Mouse (Mus musculus): ENCODE data around the gene Cstad. TPM values are rescaled to one million over a fixed set of nuclear protein-coding genes. Genes with fewer than 3 reads are reported as not detected.
A peak's percentile ranks its signal among the peaks of the same experiment; 100 is the strongest.

Gene Cstad
- total and polyA plus RNA-seq, 2 experiments: 0.46 TPM; not detected in 1

- 43% methylated on average over 3 of the region's 3 CpGs for WGBS
- no peaks in the 10 kb centered on the region for H3K36me3 ChIP-seq (ENCODE audit: control insufficient read depth, insufficient read depth, low read length)
- no peak for TF ChIP-seq POLR2A (IDR thresholded peaks at IDR 0.05; ENCODE audit: extremely low read depth, insufficient read depth, low read length)
- no peak for TF ChIP-seq CTCF (IDR thresholded peaks at IDR 0.05; ENCODE audit: low read depth, low read length)
- no peaks in the 10 kb centered on the region for H3K79me2 ChIP-seq (ENCODE audit: control insufficient read depth, insufficient read depth, low read length)
- no peak overlapping the region for H3K27ac ChIP-seq (replicated peaks; ENCODE audit: insufficient read depth, low read depth, low read length)
- H3K27me3 ChIP-seq (ENCODE audit: control insufficient read depth, insufficient read depth, low read length): no peaks in the 10 kb centered on the region
- no peak overlapping the region for H3K9ac ChIP-seq (ENCODE audit: low read depth, low read length)
- DNase-seq (ENCODE audit: extremely low read depth, low read depth, low spot score): no peak
- H3K4me3 ChIP-seq (ENCODE audit: insufficient read depth, low read depth, low read length): no peak overlapping the region
- H3K4me1 ChIP-seq (ENCODE audit: control insufficient read depth, insufficient read depth, low read length): peaks cover 6% of the 10 kb centered on the region; the same call in 1 of the 2 replicates
Measured at GRCm38 (mm10) chr2:30599621-30600020, 4.8 kb downstream of the Cstad start.

GRCm38 (mm10) chr2:30600291-30600690 lies 5.5 kb downstream of the Cstad start:
- Histone ChIP-seq H3K27ac (replicated peaks; ENCODE audit: insufficient read depth, low read depth, low read length) (no peak overlapping the region), H3K4me1 (ENCODE audit: control insufficient read depth, insufficient read depth, low read length) (peaks cover 8% of the 10 kb centered on the region; the same call in 1 of the 2 replicates), H3K36me3 (ENCODE audit: control insufficient read depth, insufficient read depth, low read length) (no peaks in the 10 kb centered on the region), H3K79me2 (ENCODE audit: control insufficient read depth, insufficient read depth, low read length) (no peaks in the 10 kb centered on the region), H3K9ac (ENCODE audit: low read depth, low read length) (peak overlapping the region; percentile 43), H3K27me3 (ENCODE audit: control insufficient read depth, insufficient read depth, low read length) (no peaks in the 10 kb centered on the region), H3K4me3 (ENCODE audit: insufficient read depth, low read depth, low read length) (no peak overlapping the region)
- TF ChIP-seq CTCF (IDR thresholded peaks at IDR 0.05; ENCODE audit: low read depth, low read length) (no peak), POLR2A (IDR thresholded peaks at IDR 0.05; ENCODE audit: extremely low read depth, insufficient read depth, low read length) (no peak)
- WGBS: 5% methylated on average over 9 of the region's 9 CpGs
- peak; percentile 21 for DNase-seq (ENCODE audit: extremely low read depth, low read depth, low spot score)

- H3K36me3 ChIP-seq (ENCODE audit: control insufficient read depth, insufficient read depth, low read length): no peaks in the 10 kb centered on the region
- H3K79me2 ChIP-seq (ENCODE audit: control insufficient read depth, insufficient read depth, low read length): no peaks in the 10 kb centered on the region
- H3K4me3 ChIP-seq (ENCODE audit: insufficient read depth, low read depth, low read length): no peak overlapping the region
- no peak for DNase-seq (ENCODE audit: extremely low read depth, low read depth, low spot score)
- H3K27ac ChIP-seq (replicated peaks; ENCODE audit: insufficient read depth, low read depth, low read length): peak overlapping the region; percentile 52
- H3K9ac ChIP-seq (ENCODE audit: low read depth, low read length): no peak overlapping the region
- peaks cover 8% of the 10 kb centered on the region; the same call in 1 of the 2 replicates for H3K4me1 ChIP-seq (ENCODE audit: control insufficient read depth, insufficient read depth, low read length)
- TF ChIP-seq POLR2A (IDR thresholded peaks at IDR 0.05; ENCODE audit: extremely low read depth, insufficient read depth, low read length) (no peak), CTCF (IDR thresholded peaks at IDR 0.05; ENCODE audit: low read depth, low read length) (no peak)
- WGBS: 32% methylated on average over 20 of the region's 20 CpGs
- no peaks in the 10 kb centered on the region for H3K27me3 ChIP-seq (ENCODE audit: control insufficient read depth, insufficient read depth, low read length)
Measured at GRCm38 (mm10) chr2:30600965-30601841, 6.4 kb downstream of the Cstad start.

- TF ChIP-seq CTCF (IDR thresholded peaks at IDR 0.05; ENCODE audit: low read depth, low read length) (no peak), POLR2A (IDR thresholded peaks at IDR 0.05; ENCODE audit: extremely low read depth, insufficient read depth, low read length) (no peak)
- Histone ChIP-seq H3K36me3 (ENCODE audit: control insufficient read depth, insufficient read depth, low read length) (no peaks in the 10 kb centered on the region), H3K4me3 (ENCODE audit: insufficient read depth, low read depth, low read length) (no peak overlapping the region), H3K27me3 (ENCODE audit: control insufficient read depth, insufficient read depth, low read length) (no peaks in the 10 kb centered on the region), H3K4me1 (ENCODE audit: control insufficient read depth, insufficient read depth, low read length) (peaks cover 8% of the 10 kb centered on the region; the same call in 1 of the 2 replicates), H3K79me2 (ENCODE audit: control insufficient read depth, insufficient read depth, low read length) (no peaks in the 10 kb centered on the region), H3K9ac (ENCODE audit: low read depth, low read length) (no peak overlapping the region), H3K27ac (replicated peaks; ENCODE audit: insufficient read depth, low read depth, low read length) (no peak overlapping the region)
- DNase-seq (ENCODE audit: extremely low read depth, low read depth, low spot score): no peak
Measured at GRCm38 (mm10) chr2:30602451-30602850, 7.6 kb downstream of the Cstad start.

- WGBS: 87% methylated on average over 5 of the region's 5 CpGs
- TF ChIP-seq POLR2A (IDR thresholded peaks at IDR 0.05; ENCODE audit: extremely low read depth, insufficient read depth, low read length): no peak
- TF ChIP-seq CTCF (IDR thresholded peaks at IDR 0.05; ENCODE audit: low read depth, low read length): no peak
- no peaks in the 10 kb centered on the region for H3K36me3 ChIP-seq (ENCODE audit: control insufficient read depth, insufficient read depth, low read length)
- no peak overlapping the region for H3K9ac ChIP-seq (ENCODE audit: low read depth, low read length)
- no peak for DNase-seq (ENCODE audit: extremely low read depth, low read depth, low spot score)
- H3K4me1 ChIP-seq (ENCODE audit: control insufficient read depth, insufficient read depth, low read length): peaks cover 8% of the 10 kb centered on the region; the same call in 1 of the 2 replicates
- H3K4me3 ChIP-seq (ENCODE audit: insufficient read depth, low read depth, low read length): no peak overlapping the region
- H3K79me2 ChIP-seq (ENCODE audit: control insufficient read depth, insufficient read depth, low read length): no peaks in the 10 kb centered on the region
- H3K27me3 ChIP-seq (ENCODE audit: control insufficient read depth, insufficient read depth, low read length): no peaks in the 10 kb centered on the region
- H3K27ac ChIP-seq (replicated peaks; ENCODE audit: insufficient read depth, low read depth, low read length): no peak overlapping the region
Measured at GRCm38 (mm10) chr2:30603731-30604130, 8.9 kb downstream of the Cstad start.
